Mouse (Mus musculus): ENCODE data around the gene Slc36a1.
A peak's percentile ranks its signal among the peaks of the same experiment; 100 is the strongest.

Slc36a1 gene

GRCm38 (mm10) chr11:55209032-55209431, 4.9 kb downstream of the Slc36a1 start:
- no peak for DNase-seq (ENCODE audit: low read depth)

GRCm38 (mm10) chr11:55209626-55210353, 5.6 kb downstream of the Slc36a1 start:
- no peak for DNase-seq (ENCODE audit: low read depth)

GRCm38 (mm10) chr11:55213518-55213917, 9.4 kb downstream of the Slc36a1 start:
- no peak for DNase-seq (ENCODE audit: low read depth)

GRCm38 (mm10) chr11:55214161-55214560, 10.0 kb downstream of the Slc36a1 start:
- DNase-seq (ENCODE audit: low read depth), result no peak

GRCm38 (mm10) chr11:55214978-55215377, 10.8 kb downstream of the Slc36a1 start:
- no peak for DNase-seq (ENCODE audit: low read depth)

- DNase-seq (ENCODE audit: low read depth), result no peak
Measured at GRCm38 (mm10) chr11:55216061-55216460, 11.9 kb downstream of the Slc36a1 start.

- DNase-seq (ENCODE audit: low read depth), result no peak
Measured at GRCm38 (mm10) chr11:55216830-55217229, 12.7 kb downstream of the Slc36a1 start.

- DNase-seq (ENCODE audit: low read depth), result no peak
Measured at GRCm38 (mm10) chr11:55217418-55217817, 13.3 kb downstream of the Slc36a1 start.

GRCm38 (mm10) chr11:55217880-55218279, 13.7 kb downstream of the Slc36a1 start:
- no peak for DNase-seq (ENCODE audit: low read depth)

GRCm38 (mm10) chr11:55218473-55218872, 14.3 kb downstream of the Slc36a1 start:
- no peak for DNase-seq (ENCODE audit: low read depth)

GRCm38 (mm10) chr11:55221306-55221705, 17.2 kb downstream of the Slc36a1 start:
- DNase-seq (ENCODE audit: low read depth), result no peak

GRCm38 (mm10) chr11:55231034-55231433, 26.9 kb downstream of the Slc36a1 start:
- no peak for DNase-seq (ENCODE audit: low read depth)

GRCm38 (mm10) chr11:55234288-55234687, 30.1 kb downstream of the Slc36a1 start:
- no peak for DNase-seq (ENCODE audit: low read depth)

- DNase-seq (ENCODE audit: low read depth), result no peak
Measured at GRCm38 (mm10) chr11:55234791-55235190, 30.6 kb downstream of the Slc36a1 start.

- no peak for DNase-seq (ENCODE audit: low read depth)
Measured at GRCm38 (mm10) chr11:55236815-55237214, 32.7 kb downstream of the Slc36a1 start.

- DNase-seq (ENCODE audit: low read depth), result no peak
Measured at GRCm38 (mm10) chr11:55239496-55239895, 35.3 kb downstream of the Slc36a1 start.

GRCm38 (mm10) chr11:55240556-55240955, 36.4 kb downstream of the Slc36a1 start:
- peak; percentile 51 for DNase-seq (ENCODE audit: low read depth)

GRCm38 (mm10) chr11:55250527-55250926, 46.4 kb downstream of the Slc36a1 start:
- DNase-seq (ENCODE audit: low read depth), result no peak

- DNase-seq (ENCODE audit: low read depth), result no peak
Measured at GRCm38 (mm10) chr11:55253391-55253790, 49.2 kb downstream of the Slc36a1 start.

GRCm38 (mm10) chr11:55261105-55261504, 57.0 kb downstream of the Slc36a1 start:
- DNase-seq (ENCODE audit: low read depth), result no peak

- DNase-seq (ENCODE audit: low read depth), result peak; percentile 4
Measured at GRCm38 (mm10) chr11:55262000-55262399, 57.9 kb downstream of the Slc36a1 start.

- DNase-seq (ENCODE audit: low read depth), result no peak
Measured at GRCm38 (mm10) chr11:55264318-55264717, 60.2 kb downstream of the Slc36a1 start.

GRCm38 (mm10) chr11:55265647-55266046, 61.5 kb downstream of the Slc36a1 start:
- DNase-seq (ENCODE audit: low read depth), result no peak

- no peak for DNase-seq (ENCODE audit: low read depth)
Measured at GRCm38 (mm10) chr11:55268580-55268979, 64.4 kb downstream of the Slc36a1 start.

All from fibroblast of lung, adult 2 months (primary cell).